Mouse (Mus musculus): ENCODE data around the gene Ugt2b34. TPM values are rescaled to one million over a fixed set of nuclear protein-coding genes. Genes with fewer than 3 reads are reported as not detected.

Ugt2b34 gene
- polyA plus RNA-seq, 1 experiment from 2014 or later, result not detected

Other genes with a start within 250 kb of the Ugt2b34 start
- gene Tmprss11b, start 230.6 kb downstream of the Ugt2b34 start, polyA plus RNA-seq (2014; fragmentation: Nextera tagmentation; extraction: Ambion mirVana), result not detected in 2 replicates
- gene Tmprss11e, start 161.1 kb downstream of the Ugt2b34 start, polyA plus RNA-seq (2014; fragmentation: Nextera tagmentation; extraction: Ambion mirVana), result 0.10 TPM in 1 of 2 replicates, not detected in the other
- gene Ythdc1, start 102.7 kb downstream of the Ugt2b34 start, polyA plus RNA-seq (2014; fragmentation: Nextera tagmentation; extraction: Ambion mirVana), result 44.6 and 45.4 TPM in 2 replicates
- gene Ugt2b1, start 19.6 kb upstream of the Ugt2b34 start, polyA plus RNA-seq (2014; fragmentation: Nextera tagmentation; extraction: Ambion mirVana), result not detected in 2 replicates
- gene Ugt2b35, start 93.9 kb upstream of the Ugt2b34 start, polyA plus RNA-seq (2014; fragmentation: Nextera tagmentation; extraction: Ambion mirVana), result not detected in 2 replicates
- not detected in 2 replicates for gene Ugt2b36, start 185.6 kb upstream of the Ugt2b34 start, polyA plus RNA-seq (2014; fragmentation: Nextera tagmentation; extraction: Ambion mirVana)
- gene Ugt2b5, start 233.4 kb upstream of the Ugt2b34 start, polyA plus RNA-seq (2014; fragmentation: Nextera tagmentation; extraction: Ambion mirVana), result 0.14 TPM in 1 of 2 replicates, not detected in the other

Measured in neural tube, embryonic 14.5 days (tissue).